Mouse (Mus musculus): ENCODE measurements around the gene Lpin2. TPM values are rescaled to one million over a fixed set of nuclear protein-coding genes. Genes with fewer than 3 reads are reported as not detected.

Lpin2 gene
- polyA plus RNA-seq, 1 experiment, result 30.2 TPM

DNA sequence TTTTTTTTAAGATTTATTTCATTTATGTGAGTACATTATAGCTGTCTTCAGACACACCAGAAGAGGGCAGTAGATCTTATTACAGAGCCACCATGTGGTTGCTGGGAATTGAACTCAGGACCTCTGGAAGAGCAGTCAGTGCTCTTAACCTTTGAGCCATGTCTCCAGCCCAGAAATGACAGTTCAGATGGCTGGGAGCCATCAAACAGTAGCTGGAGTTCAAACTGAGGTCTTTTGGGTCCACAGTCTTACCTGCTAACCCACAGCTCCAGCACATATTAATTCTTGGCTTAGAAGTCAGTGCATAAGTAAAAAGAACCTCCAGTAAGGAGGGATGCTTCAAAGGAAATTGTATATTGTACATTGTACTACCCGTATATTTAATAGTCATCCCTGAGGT, 26.6 kb downstream of the Lpin2 start:
- H3K27ac ChIP-seq (ENCODE audit: insufficient read depth, low read length), result no peak overlapping the region
- no peaks in the 10 kb centered on the region for H3K4me1 ChIP-seq (ENCODE audit: control insufficient read depth, insufficient read depth, low read length)
- DNase-seq, result no peak
- 89% methylated on average over 1 of the region's 1 CpGs for WGBS
- H3K4me3 ChIP-seq (replicated peaks; ENCODE audit: insufficient read depth, low read depth, low read length), result no peak overlapping the region
- TF ChIP-seq POLR2A (IDR thresholded peaks at IDR 0.05; ENCODE audit: borderline replicate concordance, insufficient read depth, low read length) (no peak), CTCF (IDR thresholded peaks at IDR 0.05; ENCODE audit: borderline replicate concordance, insufficient read depth, low read depth, low read length) (no peak)
- no peaks in the 10 kb centered on the region for H3K27me3 ChIP-seq (ENCODE audit: control insufficient read depth, insufficient read depth, low read length)

DNA sequence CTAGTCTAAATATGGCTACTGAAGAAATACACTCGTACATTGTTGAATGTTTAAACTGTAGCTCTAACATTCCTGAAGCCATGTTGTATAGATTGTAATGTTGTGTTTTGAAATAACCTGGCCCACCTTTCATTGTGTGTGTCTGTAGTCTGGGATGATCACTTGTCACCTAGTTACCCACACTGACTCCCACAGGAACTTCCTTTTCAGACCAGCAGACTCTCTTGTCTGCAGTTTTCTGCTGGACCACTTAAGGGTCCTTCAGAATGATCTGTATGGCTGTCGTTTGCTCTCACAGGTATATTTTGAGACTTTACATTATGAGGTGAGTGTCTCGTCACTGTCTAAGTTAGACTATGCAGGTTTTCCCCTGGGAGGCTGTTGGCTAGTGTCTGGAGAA, 27.6 kb downstream of the Lpin2 start:
- DNase-seq, result no peak
- H3K27ac ChIP-seq (ENCODE audit: insufficient read depth, low read length), result no peak overlapping the region
- H3K4me1 ChIP-seq (ENCODE audit: control insufficient read depth, insufficient read depth, low read length), result peaks cover 7% of the 10 kb centered on the region
- 94% methylated on average over 3 of the region's 3 CpGs for WGBS
- H3K4me3 ChIP-seq (replicated peaks; ENCODE audit: insufficient read depth, low read depth, low read length), result no peak overlapping the region
- no peaks in the 10 kb centered on the region for H3K27me3 ChIP-seq (ENCODE audit: control insufficient read depth, insufficient read depth, low read length)
- TF ChIP-seq POLR2A (IDR thresholded peaks at IDR 0.05; ENCODE audit: borderline replicate concordance, insufficient read depth, low read length) (no peak), CTCF (IDR thresholded peaks at IDR 0.05; ENCODE audit: borderline replicate concordance, insufficient read depth, low read depth, low read length) (no peak)

DNA sequence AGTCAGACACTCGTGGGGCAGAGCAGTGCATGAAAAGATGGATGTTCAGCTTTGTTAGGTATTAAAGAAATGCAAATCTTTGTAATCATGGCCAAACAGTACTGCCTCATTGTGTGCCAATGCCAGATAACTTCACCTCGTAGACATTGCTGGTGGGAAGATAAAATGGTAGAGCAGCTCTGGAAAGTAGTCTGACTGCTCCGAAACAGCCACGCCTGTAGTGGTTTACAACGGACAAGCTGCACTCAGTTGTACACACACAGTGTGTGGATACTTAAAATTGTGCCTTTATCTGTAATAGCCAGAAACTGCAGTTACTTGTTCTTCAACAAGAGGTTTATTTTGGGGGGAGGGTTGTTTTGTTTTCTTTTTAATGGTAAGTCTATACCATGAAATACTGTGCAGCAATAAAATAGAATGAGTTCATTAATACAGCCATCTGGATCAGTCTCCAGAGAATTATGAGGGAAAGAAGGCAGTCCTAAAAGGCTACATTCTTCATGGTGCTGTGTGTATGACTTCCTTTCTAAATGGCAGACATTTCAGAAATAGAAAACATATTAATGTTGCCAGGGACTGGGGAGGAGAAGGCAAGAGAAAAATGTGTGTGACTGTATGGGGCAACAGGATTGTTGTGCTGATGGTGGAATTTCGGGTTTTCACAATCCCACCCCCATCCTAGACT, 29.7 kb downstream of the Lpin2 start:
- no peak for DNase-seq
- TF ChIP-seq CTCF (IDR thresholded peaks at IDR 0.05; ENCODE audit: borderline replicate concordance, insufficient read depth, low read depth, low read length) (no peak), POLR2A (IDR thresholded peaks at IDR 0.05; ENCODE audit: borderline replicate concordance, insufficient read depth, low read length) (no peak)
- Histone ChIP-seq H3K4me1 (ENCODE audit: control insufficient read depth, insufficient read depth, low read length) (peaks cover 8% of the 10 kb centered on the region), H3K27ac (ENCODE audit: insufficient read depth, low read length) (no peak overlapping the region), H3K27me3 (ENCODE audit: control insufficient read depth, insufficient read depth, low read length) (no peaks in the 10 kb centered on the region), H3K4me3 (replicated peaks; ENCODE audit: insufficient read depth, low read depth, low read length) (no peak overlapping the region)
- WGBS, result 82% methylated on average over 6 of the region's 6 CpGs

DNA sequence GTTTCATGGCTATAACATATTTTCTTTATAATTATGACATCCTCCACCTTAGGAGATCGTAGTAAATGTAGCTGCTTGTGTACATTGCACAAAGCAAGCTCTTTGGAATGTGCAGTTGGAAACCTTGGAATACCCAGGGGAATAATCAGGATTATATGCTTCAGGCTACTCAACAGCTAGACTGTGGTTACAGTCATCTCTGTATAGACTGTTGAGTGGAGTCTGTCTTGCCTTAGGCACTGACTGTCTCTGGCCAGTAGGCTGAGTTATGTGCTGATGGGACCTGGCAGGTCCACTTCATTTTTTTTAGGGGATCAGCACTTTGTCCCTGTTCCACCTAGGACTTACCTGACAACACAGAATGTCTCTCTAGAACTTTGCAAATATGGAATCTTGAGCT, 31.3 kb downstream of the Lpin2 start:
- Histone ChIP-seq H3K4me3 (replicated peaks; ENCODE audit: insufficient read depth, low read depth, low read length) (no peak overlapping the region), H3K27ac (ENCODE audit: insufficient read depth, low read length) (no peak overlapping the region), H3K27me3 (ENCODE audit: control insufficient read depth, insufficient read depth, low read length) (no peaks in the 10 kb centered on the region), H3K4me1 (ENCODE audit: control insufficient read depth, insufficient read depth, low read length) (peaks cover 8% of the 10 kb centered on the region)
- TF ChIP-seq POLR2A (IDR thresholded peaks at IDR 0.05; ENCODE audit: borderline replicate concordance, insufficient read depth, low read length) (no peak), CTCF (IDR thresholded peaks at IDR 0.05; ENCODE audit: borderline replicate concordance, insufficient read depth, low read depth, low read length) (no peak)
- no peak for DNase-seq
- WGBS, result 94% methylated on average over 1 of the region's 1 CpGs

DNA sequence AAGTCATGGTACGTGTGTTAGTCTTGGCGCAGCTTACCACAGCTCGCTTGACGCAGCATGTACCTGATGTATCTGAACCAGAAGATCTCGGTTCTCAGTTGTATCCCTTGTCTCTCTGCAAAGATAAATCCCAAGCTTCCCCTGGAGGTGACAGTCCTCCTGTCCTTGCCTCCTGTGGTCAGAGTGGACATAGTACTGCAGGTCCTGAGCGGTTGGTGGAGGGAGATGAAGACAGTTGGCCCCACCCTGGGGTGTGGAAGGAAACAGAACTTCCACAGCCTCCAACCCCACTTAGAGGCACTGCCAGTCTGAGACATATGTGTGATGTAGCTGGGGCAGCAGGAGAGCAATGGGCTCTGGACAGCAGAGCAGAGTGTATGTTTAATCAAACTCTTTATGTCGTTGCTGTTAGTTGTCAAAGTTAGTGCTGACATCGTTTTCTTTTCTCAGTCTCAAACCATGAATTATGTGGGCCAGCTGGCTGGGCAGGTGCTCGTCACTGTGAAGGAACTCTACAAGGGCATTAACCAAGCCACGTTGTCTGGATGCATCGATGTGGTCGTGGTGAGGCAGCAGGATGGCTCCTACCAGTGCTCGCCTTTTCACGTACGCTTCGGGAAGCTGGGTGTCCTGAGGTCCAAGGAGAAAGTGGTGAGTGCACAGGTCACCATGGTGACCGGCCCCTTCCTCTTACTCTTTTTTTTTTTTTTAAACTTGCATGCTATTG, 32.3 kb downstream of the Lpin2 start:
- no peak overlapping the region for H3K4me3 ChIP-seq (replicated peaks; ENCODE audit: insufficient read depth, low read depth, low read length)
- no peak overlapping the region for H3K27ac ChIP-seq (ENCODE audit: insufficient read depth, low read length)
- H3K27me3 ChIP-seq (ENCODE audit: control insufficient read depth, insufficient read depth, low read length), result no peaks in the 10 kb centered on the region
- no peak for DNase-seq
- WGBS, result 62% methylated on average over 17 of the region's 17 CpGs
- peaks cover 8% of the 10 kb centered on the region for H3K4me1 ChIP-seq (ENCODE audit: control insufficient read depth, insufficient read depth, low read length)
- TF ChIP-seq POLR2A (IDR thresholded peaks at IDR 0.05; ENCODE audit: borderline replicate concordance, insufficient read depth, low read length) (no peak), CTCF (IDR thresholded peaks at IDR 0.05; ENCODE audit: borderline replicate concordance, insufficient read depth, low read depth, low read length) (no peak)

DNA sequence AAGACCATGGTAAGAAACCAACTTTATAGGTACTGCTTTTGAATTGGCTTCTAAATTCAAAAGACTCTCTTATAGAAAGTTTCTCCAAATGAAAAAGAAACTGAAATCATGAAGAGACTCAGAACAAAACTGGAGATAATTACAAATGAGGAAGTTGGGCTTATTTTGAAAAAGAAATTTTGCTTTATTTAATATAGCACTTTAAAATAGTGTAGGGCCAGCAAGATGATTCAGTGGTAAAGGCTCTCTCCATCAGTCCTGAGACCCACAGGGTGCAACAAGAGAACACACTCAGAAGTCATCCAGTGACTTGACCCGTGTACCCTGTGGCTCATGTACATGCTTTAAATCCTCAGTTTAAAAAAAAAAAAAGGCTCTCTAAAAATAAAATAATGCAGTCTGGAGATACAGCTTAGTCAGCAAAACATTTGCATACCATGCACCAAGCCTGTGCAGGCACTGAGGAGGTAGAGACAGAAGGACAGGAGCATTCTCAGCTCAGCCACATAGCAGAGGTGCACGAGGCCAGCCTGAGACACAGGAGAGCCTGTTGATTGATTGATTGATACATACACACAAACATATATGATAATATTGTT, 33.0 kb downstream of the Lpin2 start:
- Histone ChIP-seq H3K4me3 (replicated peaks; ENCODE audit: insufficient read depth, low read depth, low read length) (no peak overlapping the region), H3K4me1 (ENCODE audit: control insufficient read depth, insufficient read depth, low read length) (peaks cover 8% of the 10 kb centered on the region), H3K27ac (ENCODE audit: insufficient read depth, low read length) (no peak overlapping the region), H3K27me3 (ENCODE audit: control insufficient read depth, insufficient read depth, low read length) (no peaks in the 10 kb centered on the region)
- 76% methylated on average over 2 of the region's 2 CpGs for WGBS
- DNase-seq, result no peak
- TF ChIP-seq CTCF (IDR thresholded peaks at IDR 0.05; ENCODE audit: borderline replicate concordance, insufficient read depth, low read depth, low read length), result no peak

DNA sequence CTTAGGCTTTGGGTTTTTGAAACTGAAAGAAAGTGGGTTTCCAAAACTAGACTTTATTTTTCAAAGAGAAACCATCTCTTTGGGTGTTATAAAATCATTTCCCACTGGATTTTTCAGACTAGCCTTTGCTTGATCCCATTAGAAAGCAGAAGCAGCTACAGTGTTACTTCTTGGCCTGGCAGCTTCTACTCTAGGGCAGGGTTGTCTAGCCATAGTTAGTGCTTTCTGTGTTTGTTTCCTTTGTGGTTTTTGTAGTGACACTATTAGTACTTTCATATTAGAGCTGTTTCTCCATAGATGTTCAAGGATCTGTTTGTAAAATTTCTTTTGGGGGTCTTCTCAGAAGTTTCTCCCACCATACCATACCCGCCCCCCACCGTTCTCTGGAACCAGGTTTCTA, 33.9 kb downstream of the Lpin2 start:
- WGBS, result 99% methylated on average over 2 of the region's 2 CpGs
- no peak for DNase-seq
- Histone ChIP-seq H3K4me3 (replicated peaks; ENCODE audit: insufficient read depth, low read depth, low read length) (no peak overlapping the region), H3K4me1 (ENCODE audit: control insufficient read depth, insufficient read depth, low read length) (peaks cover 8% of the 10 kb centered on the region), H3K27me3 (ENCODE audit: control insufficient read depth, insufficient read depth, low read length) (no peaks in the 10 kb centered on the region), H3K27ac (ENCODE audit: insufficient read depth, low read length) (no peak overlapping the region)
- TF ChIP-seq POLR2A (IDR thresholded peaks at IDR 0.05; ENCODE audit: borderline replicate concordance, insufficient read depth, low read length) (no peak), CTCF (IDR thresholded peaks at IDR 0.05; ENCODE audit: borderline replicate concordance, insufficient read depth, low read depth, low read length) (no peak)
